Mouse (Mus musculus) kidney, postnatal 0 days (tissue): Measurements from ENCODE around the gene Trim47. TPM values are rescaled to one million over a fixed set of nuclear protein-coding genes. Genes with fewer than 3 reads are reported as not detected.
"Not testable (repeated sequence)": the region's sequence is repeated elsewhere in the genome, so short reads cannot be mapped to it uniquely, and the experiment has no call there.

Source experiments
- ATAC-seq: fragments of 200-750 bp; cut with Nextera tagmentation; replicated peaks from 2 replicates; pipeline ENCODE4 v1.8.0; 2017; ENCODE audit warnings: low read depth, moderate number of reproducible peaks, moderate TSS enrichment, moderate library complexity; ENCODE audit not compliant: low FRiP score
- DNase-seq: peaks from one replicate; pipeline ENCODE4 v3.0.0-alpha.2; 2016; ENCODE audit warnings: low spot score
- H3K27ac ChIP-seq: fragments of 300-500 bp; sonication (generic); 2 replicates; pipeline ENCODE4 v1.5.1; 2014; ENCODE audit warnings: mild to moderate bottlenecking
- H3K27me3 ChIP-seq: fragments of 300-500 bp; sonication (generic); 2 replicates; pipeline ENCODE4 v1.6.1; 2014; ENCODE audit warnings: low read length, mixed read lengths; ENCODE audit not compliant: insufficient read depth
- H3K36me3 ChIP-seq: fragments of 300-500 bp; sonication (generic); 2 replicates; pipeline ENCODE4 v1.6.1; 2014; ENCODE audit warnings: low read length, mixed read lengths; ENCODE audit not compliant: insufficient read depth
- H3K4me1 ChIP-seq: fragments of 300-500 bp; sonication (generic); replicated peaks from 2 replicates; pipeline ENCODE4 v1.6.1; 2014; ENCODE audit warnings: antibody characterized with exemption, low read length, mixed read lengths; ENCODE audit not compliant: insufficient read depth
- H3K4me2 ChIP-seq: fragments of 300-500 bp; sonication (generic); 2 replicates; pipeline ENCODE4 v1.6.1; 2014; ENCODE audit warnings: mild to moderate bottlenecking, low read length, moderate library complexity, mixed read lengths
- H3K4me3 ChIP-seq: fragments of 300-500 bp; sonication (generic); replicated peaks from 2 replicates; pipeline ENCODE4 v1.5.1; 2014; ENCODE audit warnings: low read depth, low read length
- H3K9ac ChIP-seq: fragments of 300-500 bp; sonication (generic); 2 replicates; pipeline ENCODE4 v1.6.1; 2014; ENCODE audit warnings: low read depth, low read length
- H3K9me3 ChIP-seq: fragments of 300-500 bp; sonication (generic); replicated peaks from 2 replicates; pipeline ENCODE4 v1.6.1; 2016; ENCODE audit warnings: low read length, inconsistent platforms, mixed read lengths
- CTCF ChIP-seq: IDR thresholded peaks from 2 replicates; pipeline ENCODE4 v1.5.1; 2016; ENCODE audit warnings: antibody characterized with exemption, low read depth, mild to moderate bottlenecking, moderate library complexity
- WGBS: fragments of 180-500 bp; shearing (Covaris S2); extraction: QIAGEN DNeasy Blood & Tissue Kit; methylation state at CpG from one replicate; pipeline ENCODE4 v1.1.7; 2014; 5-methylcytosine and 5-hydroxymethylcytosine counted together
- polyA plus RNA-seq: library from polyadenylated mRNA; unstranded; fragments of >200 nt; fragmentation: Nextera tagmentation; extraction: Ambion mirVana; gene quantifications from 2 replicates; pipeline ENCODE4 v1.2.1, GENCODE M21; 2015

The Trim47 gene
- polyA plus RNA-seq, 1 experiment from 2014 or later: 40.8 TPM

DNA sequence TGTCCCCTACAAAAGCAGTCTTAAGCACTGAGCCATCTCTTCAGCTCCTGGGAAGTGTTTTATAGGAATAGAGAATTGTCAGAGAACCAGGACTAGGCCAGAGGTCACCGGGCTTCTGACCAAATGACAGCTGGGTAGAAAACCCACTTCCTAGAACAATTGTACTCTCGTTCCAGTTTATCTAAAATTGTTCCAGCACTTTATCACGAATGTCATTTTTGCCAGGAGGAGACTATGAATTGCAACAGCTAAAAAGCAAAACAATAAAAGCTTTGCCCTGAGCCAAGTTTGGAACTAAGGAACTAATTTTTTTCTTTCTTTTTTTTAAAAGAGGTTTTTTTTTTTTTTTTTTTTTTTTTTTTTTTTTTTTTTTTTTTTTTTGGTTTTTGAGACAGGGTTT is 31.4 kb downstream of the Trim47 start:
- peaks cover 25% of the 10 kb centered on the region for H3K4me1 ChIP-seq
- ATAC-seq (no peak), DNase-seq (peak; percentile 55)
- H3K4me3 ChIP-seq: no peak overlapping the region
- no peak overlapping the region for H3K4me2 ChIP-seq
- no peak for TF ChIP-seq CTCF
- H3K9ac ChIP-seq: no peak overlapping the region
- H3K36me3 ChIP-seq: no peaks in the 10 kb centered on the region
- no peaks in the 10 kb centered on the region for H3K27me3 ChIP-seq
- 58% methylated on average over 3 of the region's 3 CpGs for WGBS
- no peak overlapping the region for H3K27ac ChIP-seq
- H3K9me3 ChIP-seq: no peaks in the 10 kb centered on the region

DNA sequence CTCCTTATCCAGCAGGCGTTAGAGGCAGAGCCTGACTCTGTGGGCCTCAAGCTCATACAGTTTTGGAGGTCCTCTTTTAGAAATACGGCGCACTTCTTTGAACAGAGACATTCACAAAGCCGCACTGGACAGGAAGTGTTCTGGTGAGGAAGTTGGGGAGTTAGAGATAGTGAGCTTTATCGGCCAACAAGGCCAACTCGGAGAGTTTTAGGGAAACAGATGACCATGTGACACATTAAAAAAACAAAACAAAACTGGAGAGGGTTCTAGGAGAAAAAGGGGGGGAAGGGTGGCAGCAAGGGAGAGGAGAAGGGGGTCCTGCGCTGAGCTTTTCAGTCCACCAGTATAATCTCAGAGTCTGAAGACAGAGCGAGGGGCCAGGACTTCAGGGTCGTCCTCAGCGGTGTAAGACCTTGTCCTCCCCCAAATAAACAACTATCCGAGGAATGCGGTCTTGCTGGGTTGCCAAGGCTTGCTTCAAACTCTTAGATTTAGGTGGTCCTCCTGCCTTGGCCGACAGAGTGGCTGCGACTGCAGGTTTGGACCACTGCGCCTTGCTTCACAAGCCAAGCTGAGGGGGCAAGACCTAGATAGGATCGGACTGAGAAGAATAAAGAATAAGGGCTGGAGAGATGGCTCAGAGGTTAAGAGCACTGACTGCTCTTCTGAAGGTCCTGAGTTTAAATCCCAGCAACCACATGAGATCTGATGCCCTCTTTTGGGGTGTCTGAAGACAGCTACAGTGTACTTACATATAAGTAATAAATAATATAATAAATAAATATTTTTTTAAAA is 33.0 kb downstream of the Trim47 start:
- 46% methylated on average over 16 of the region's 16 CpGs for WGBS
- no peaks in the 10 kb centered on the region for H3K9me3 ChIP-seq
- no peak overlapping the region for H3K9ac ChIP-seq
- no peak overlapping the region for H3K4me3 ChIP-seq
- H3K27me3 ChIP-seq: no peaks in the 10 kb centered on the region
- ATAC-seq: no peak
- peak; percentile 52 for DNase-seq
- peak overlapping the region; percentile 60; the same call in 1 of the 2 replicates for H3K27ac ChIP-seq
- peaks cover 9% of the 10 kb centered on the region for H3K4me1 ChIP-seq
- H3K36me3 ChIP-seq: no peaks in the 10 kb centered on the region
- no peak overlapping the region for H3K4me2 ChIP-seq
- TF ChIP-seq CTCF: no peak

DNA sequence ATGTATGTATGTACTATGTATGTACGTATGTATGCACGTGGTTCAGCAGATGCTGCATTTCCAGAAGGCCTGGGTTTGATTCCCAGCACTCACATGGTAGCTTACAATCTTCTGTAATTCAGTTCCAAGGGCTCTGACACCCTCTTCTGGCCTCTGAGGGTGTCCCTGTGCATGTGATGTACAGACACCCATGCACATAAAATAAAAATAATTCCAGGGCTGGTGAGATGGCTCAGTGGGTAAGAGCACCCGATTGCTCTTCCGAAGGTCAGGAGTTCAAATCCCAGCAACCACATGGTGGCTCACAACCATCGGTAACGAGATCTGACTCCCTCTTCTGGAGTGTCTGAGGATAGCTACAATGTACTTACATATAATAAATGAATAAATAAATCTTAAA is 34.1 kb downstream of the Trim47 start:
- not testable (repeated sequence) for DNase-seq, H3K27ac ChIP-seq, H3K9me3 ChIP-seq, H3K27me3 ChIP-seq, ATAC-seq, H3K4me3 ChIP-seq, H3K4me2 ChIP-seq, H3K4me1 ChIP-seq, H3K36me3 ChIP-seq, H3K9ac ChIP-seq
- 92% methylated on average over 6 of the region's 6 CpGs for WGBS

DNA sequence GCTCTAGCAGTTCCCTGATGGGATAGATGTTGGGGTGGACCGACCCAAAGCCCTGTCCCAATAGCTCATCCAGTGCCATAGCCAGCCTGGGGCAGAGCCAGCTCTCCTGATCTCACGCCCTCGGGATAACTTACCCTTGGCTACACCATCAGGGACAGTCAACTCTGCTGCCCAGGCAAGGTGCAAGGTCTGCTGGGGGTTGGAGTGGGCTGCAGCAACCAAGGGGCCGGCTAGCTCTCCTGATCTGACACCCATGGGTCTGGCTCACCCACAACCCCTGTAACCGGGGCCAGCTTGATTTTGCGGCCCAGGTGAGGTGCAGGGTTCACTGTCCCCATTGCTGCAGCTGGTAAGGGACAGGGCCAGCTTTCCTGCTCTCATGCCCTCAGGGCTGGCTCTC is 35.4 kb downstream of the Trim47 start:
- H3K4me3 ChIP-seq: no peak overlapping the region
- no peak overlapping the region for H3K27ac ChIP-seq
- ATAC-seq (no peak), DNase-seq (no peak)
- no peaks in the 10 kb centered on the region for H3K9me3 ChIP-seq
- H3K36me3 ChIP-seq: no peaks in the 10 kb centered on the region
- H3K4me2 ChIP-seq: no peak overlapping the region
- no peaks in the 10 kb centered on the region for H3K27me3 ChIP-seq
- WGBS: 84% methylated on average over 6 of the region's 6 CpGs
- H3K4me1 ChIP-seq: 0 out of 2 replicates have a peak, but pooled peaks cover 2% of the 10 kb centered on the region
- no peak for TF ChIP-seq CTCF
- no peak overlapping the region for H3K9ac ChIP-seq

DNA sequence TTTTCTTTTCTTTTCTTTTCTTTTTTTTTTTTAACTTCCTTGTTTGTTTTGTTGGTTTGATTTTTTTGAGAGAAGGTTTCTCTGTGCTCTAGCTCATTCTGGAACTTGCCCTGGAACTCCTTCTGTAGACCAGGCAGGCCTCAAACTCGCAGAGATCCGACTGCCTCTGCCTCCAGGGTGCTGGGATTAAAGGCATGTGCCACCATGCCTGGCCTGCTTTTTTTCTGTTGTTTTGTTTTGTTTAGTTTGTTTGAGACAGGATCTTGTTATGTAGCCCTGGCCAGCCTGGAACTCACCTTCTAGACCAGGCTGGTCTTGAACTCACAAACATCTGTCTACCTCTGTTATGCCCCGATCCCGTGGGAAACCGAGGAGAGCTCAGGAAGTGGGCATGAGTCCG is 37.5 kb downstream of the Trim47 start:
- Histone ChIP-seq H3K27me3 (no peaks in the 10 kb centered on the region), H3K4me2 (no peak overlapping the region), H3K4me3 (no peak overlapping the region), H3K4me1 (peaks cover 7% of the 10 kb centered on the region), H3K9ac (no peak overlapping the region), H3K9me3 (no peaks in the 10 kb centered on the region), H3K27ac (no peak overlapping the region), H3K36me3 (0 out of 2 replicates have a peak, but pooled peaks cover 3% of the 10 kb centered on the region)
- ATAC-seq (no peak), DNase-seq (no peak)
- 91% methylated on average over 6 of the region's 6 CpGs for WGBS
- no peak for TF ChIP-seq CTCF

DNA sequence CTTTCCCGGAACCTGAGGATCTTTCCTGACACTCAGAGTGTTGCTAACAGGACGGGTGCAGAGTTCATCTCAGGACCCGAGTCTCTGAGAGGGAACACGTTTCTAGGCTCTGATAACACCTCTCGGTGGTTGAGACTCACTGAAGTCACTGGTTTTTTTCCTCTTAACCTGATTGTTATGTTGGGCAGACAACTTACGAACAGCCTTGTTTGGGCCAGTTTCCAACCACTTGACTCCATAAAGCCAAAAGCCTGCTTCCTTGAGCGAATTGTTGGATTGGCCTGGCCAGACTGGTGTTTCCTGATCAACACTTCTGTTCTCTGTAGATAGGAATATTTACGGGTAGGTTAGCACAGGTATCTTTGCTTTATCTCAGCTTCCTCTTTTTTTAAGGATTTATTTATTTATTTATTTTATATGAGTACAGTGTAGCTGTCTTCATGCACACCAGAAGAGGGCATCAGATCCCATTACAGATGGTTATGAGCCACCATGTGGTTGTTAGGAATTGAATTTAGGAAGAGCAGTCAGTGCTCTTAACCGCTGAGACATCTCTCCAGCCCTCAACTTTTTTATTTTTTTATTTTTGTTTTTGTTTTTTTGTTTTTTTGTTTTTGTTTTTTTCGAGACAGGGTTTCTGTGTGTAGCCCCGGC is 38.1 kb downstream of the Trim47 start:
- peaks cover 7% of the 10 kb centered on the region for H3K4me1 ChIP-seq
- 0 out of 2 replicates have a peak, but pooled peaks cover 4% of the 10 kb centered on the region for H3K36me3 ChIP-seq
- peak overlapping the region; percentile 88 for H3K27ac ChIP-seq
- no peak for DNase-seq
- 73% methylated on average over 11 of the region's 11 CpGs for WGBS
- no peak overlapping the region for H3K4me3 ChIP-seq
- peak; percentile 44 for TF ChIP-seq CTCF
- no peak overlapping the region for H3K9ac ChIP-seq
- no peaks in the 10 kb centered on the region for H3K9me3 ChIP-seq
- H3K4me2 ChIP-seq: no peak overlapping the region
- ATAC-seq: no peak
- no peaks in the 10 kb centered on the region for H3K27me3 ChIP-seq
